Mouse (Mus musculus): ENCODE measurements around the gene Med12l.
"Not testable (repeated sequence)": the region's sequence is repeated elsewhere in the genome, so short reads cannot be mapped to it uniquely, and the experiment has no call there.

The Med12l gene

GRCm38 (mm10) chr3:59140115-59140514, 134.5 kb downstream of the Med12l start:
- no peak for DNase-seq (ENCODE audit: low spot score)

DNA sequence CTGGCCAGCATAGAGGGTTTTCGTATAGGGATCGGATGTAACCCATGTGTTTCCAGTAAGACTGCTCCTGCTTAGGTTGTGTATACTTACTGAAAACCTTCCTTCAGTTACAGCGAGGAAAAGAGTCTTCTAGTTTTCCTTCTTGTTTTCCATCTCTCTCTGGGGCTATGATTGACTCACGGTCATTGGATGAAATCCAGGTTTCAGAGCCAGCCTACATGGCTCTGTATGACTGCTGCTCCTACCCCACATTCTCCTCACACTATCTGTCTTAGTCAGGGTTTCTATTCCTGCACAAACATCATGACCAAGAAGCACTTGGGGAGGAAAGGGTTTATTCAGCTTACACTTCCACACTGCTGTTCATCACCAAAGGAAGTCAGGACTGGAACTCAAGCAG, 135.3 kb downstream of the Med12l start:
- not testable (repeated sequence) for DNase-seq (ENCODE audit: low spot score)

GRCm38 (mm10) chr3:59141507-59142305, 136.1 kb downstream of the Med12l start:
- no peak for DNase-seq (ENCODE audit: low spot score)

- DNase-seq (ENCODE audit: low spot score) = no peak
Measured at GRCm38 (mm10) chr3:59145194-59145593, 139.6 kb downstream of the Med12l start.

- DNase-seq (ENCODE audit: low spot score) = no peak
Measured at GRCm38 (mm10) chr3:59149646-59150045, 144.0 kb downstream of the Med12l start.

GRCm38 (mm10) chr3:59150624-59151023, 145.0 kb downstream of the Med12l start:
- no peak for DNase-seq (ENCODE audit: low spot score)

- DNase-seq (ENCODE audit: low spot score) = no peak
Measured at GRCm38 (mm10) chr3:59153424-59153823, 147.8 kb downstream of the Med12l start, which contains the start of gene P2ry14. P2ry14 (minus strand) TSS chr3:59153618.

- no peak for DNase-seq (ENCODE audit: low spot score)
Measured at GRCm38 (mm10) chr3:59154888-59155287, 149.3 kb downstream of the Med12l start.

- no peak for DNase-seq (ENCODE audit: low spot score)
Measured at GRCm38 (mm10) chr3:59155404-59155803, 149.8 kb downstream of the Med12l start.

- no peak for DNase-seq (ENCODE audit: low spot score)
Measured at GRCm38 (mm10) chr3:59157048-59157447, 151.4 kb downstream of the Med12l start.

DNA sequence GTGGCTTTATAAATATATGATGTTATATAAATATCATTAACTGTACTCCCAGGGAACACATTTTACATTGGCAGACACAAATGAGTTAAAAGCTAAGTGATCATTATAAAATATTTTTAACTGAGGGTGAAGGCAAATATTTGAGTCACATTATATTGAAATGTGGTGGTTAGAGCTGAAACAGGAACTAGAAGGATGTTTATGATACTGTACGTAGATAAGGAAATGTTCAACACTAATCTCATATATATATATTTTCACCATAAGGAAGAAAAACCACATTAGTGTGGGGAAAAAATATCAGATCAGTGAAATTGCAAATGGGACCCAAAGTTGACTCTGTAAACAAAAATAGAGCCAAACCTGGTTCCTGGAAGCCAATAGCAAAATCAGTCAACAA, 154.8 kb downstream of the Med12l start:
- DNase-seq (ENCODE audit: low spot score) = no peak

- DNase-seq (ENCODE audit: low spot score) = no peak
Measured at GRCm38 (mm10) chr3:59167417-59168054, 161.9 kb downstream of the Med12l start.

GRCm38 (mm10) chr3:59168476-59168875, 162.9 kb downstream of the Med12l start:
- no peak for DNase-seq (ENCODE audit: low spot score)

DNA sequence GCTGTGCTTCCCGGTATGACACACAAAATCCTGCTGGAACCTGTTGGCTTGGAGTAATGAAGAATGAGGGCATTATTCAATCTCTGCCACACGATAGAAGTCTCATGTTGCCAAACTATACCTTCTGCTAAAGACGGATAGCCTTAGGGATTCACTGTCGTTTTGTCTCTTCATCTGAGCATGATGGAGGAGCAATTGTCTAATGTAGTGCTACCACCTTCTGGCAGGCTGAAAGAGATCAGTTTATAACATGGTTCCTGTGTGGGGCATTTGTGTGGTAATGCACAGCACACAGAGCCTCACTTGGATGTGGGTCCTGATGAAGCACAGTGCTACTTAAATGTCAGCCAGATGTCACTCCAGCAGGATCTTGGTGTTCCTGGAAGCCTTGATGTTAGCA, 163.6 kb downstream of the Med12l start:
- no peak for DNase-seq (ENCODE audit: low spot score)

- DNase-seq (ENCODE audit: low spot score) = no peak
Measured at GRCm38 (mm10) chr3:59169921-59170627, 164.4 kb downstream of the Med12l start.

GRCm38 (mm10) chr3:59174426-59175154, 169.0 kb downstream of the Med12l start:
- no peak for DNase-seq (ENCODE audit: low spot score)

- peak; percentile 46 for DNase-seq (ENCODE audit: low spot score)
Measured at GRCm38 (mm10) chr3:59175234-59175633, 169.6 kb downstream of the Med12l start.

- DNase-seq (ENCODE audit: low spot score) = no peak
Measured at GRCm38 (mm10) chr3:59176871-59177270, 171.2 kb downstream of the Med12l start.

DNA sequence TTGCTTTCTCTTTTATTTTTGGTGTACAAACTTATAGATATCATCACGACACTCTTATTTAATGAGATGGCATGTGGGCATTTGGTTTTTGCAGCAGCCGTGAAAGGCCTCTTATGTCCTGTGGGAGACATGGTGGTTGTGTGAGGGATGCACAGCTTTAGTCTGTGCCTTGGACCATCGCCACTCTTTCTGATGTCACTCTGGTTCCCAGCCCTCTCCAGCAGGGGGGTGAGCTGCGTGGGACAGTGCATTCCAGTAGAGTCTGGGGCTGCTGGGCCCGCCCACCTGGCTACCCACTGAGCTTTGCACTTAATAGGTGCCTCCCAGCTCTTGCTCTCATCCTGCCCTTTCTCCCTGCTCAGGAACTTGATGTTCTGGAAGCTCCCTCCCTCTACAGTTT, 175.5 kb downstream of the Med12l start:
- no peak for DNase-seq (ENCODE audit: low spot score)

DNA sequence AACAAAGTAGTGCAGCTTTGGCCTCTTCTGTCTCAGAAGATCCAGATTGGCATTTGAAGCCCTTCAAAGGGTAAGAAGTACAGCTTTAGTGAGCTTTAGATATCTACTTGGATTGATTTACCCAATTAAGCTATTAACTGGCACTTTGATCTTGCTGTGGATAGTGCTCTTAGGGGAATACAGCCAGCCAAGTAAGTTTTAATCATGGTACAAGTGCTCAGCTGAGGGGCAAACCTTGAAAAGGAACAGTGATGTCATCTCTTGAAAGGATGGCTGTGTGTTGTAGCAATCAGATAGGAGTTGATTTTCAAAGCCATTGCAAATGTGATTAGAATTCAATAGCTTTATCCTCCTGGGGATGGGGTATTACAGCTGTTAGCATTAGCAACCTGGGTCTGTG, 176.5 kb downstream of the Med12l start:
- no peak for DNase-seq (ENCODE audit: low spot score)

DNA sequence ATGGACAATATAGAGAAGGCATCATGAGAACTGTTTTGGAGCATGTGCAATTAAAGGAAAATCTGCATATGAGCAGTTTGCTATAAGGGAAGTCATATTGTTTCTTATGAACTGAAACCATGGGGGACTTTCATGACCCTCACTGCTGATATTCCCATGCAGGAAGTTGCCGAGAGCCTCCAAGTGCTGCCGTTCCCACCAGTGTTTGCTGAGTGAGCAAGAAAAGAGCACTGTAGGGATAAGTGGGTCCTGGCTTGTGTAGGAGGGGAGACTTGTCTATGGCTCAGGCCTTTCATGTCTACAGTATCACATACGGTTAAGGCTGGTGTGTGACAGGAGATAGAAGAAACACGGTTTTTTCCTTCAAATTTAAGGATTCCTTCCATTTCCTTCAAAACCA, 180.0 kb downstream of the Med12l start:
- no peak for DNase-seq (ENCODE audit: low spot score)

DNA sequence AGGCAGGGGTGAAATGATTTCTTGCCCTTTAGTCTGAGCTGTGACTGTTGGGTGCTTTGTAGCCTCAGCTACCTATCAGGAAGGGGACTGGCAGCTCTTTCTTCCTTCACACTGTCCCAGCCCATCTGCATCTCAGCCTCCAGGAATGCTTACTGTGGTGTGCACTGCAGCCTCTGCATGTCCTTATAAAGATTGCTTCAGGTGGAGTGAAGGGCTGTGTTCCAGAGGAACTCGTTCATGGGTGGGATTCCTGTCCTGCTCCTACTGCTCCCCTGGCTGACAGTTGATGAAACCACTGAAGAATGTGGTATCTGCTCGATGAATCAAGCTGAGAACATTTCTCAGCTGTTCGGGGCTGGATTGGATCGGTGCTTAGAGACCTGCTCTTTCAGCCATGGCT, 181.7 kb downstream of the Med12l start:
- DNase-seq (ENCODE audit: low spot score) = no peak
